Mouse (Mus musculus) liver, adult 2 months (tissue): ENCODE measurements around the gene Aftph. TPM values are rescaled to one million over a fixed set of nuclear protein-coding genes. Genes with fewer than 3 reads are reported as not detected.
A peak's percentile ranks its signal among the peaks of the same experiment; 100 is the strongest.

Source experiments
- DNase-seq: peaks from one replicate; pipeline ENCODE4 v3.0.0-alpha.2; 2011; ENCODE audit warnings: low read depth, low spot score; ENCODE audit errors: extremely low read depth
- H3K27ac ChIP-seq: fragments of 200-500 bp; replicated peaks from 2 replicates; pipeline ENCODE4 v1.5.1; 2012; ENCODE audit warnings: low read depth, mild to moderate bottlenecking, control low read depth, inconsistent platforms, low read length; ENCODE audit not compliant: insufficient read depth
- H3K27me3 ChIP-seq: fragments of 200-500 bp; 2 replicates; pipeline ENCODE4 v1.6.1; 2012; ENCODE audit warnings: mild to moderate bottlenecking, moderate library complexity, low read length, inconsistent platforms; ENCODE audit not compliant: control insufficient read depth, insufficient read depth
- H3K36me3 ChIP-seq: fragments of 200-500 bp; 2 replicates; pipeline ENCODE4 v1.6.1; 2012; ENCODE audit warnings: low read length, inconsistent platforms; ENCODE audit not compliant: control insufficient read depth, insufficient read depth
- H3K4me1 ChIP-seq: fragments of 200-500 bp; 2 replicates; pipeline ENCODE4 v1.6.1; 2011; ENCODE audit warnings: low read length; ENCODE audit not compliant: control insufficient read depth, insufficient read depth
- H3K4me3 ChIP-seq: fragments of 200-500 bp; 2 replicates; pipeline ENCODE4 v1.5.1; 2011; ENCODE audit warnings: low read depth, mild to moderate bottlenecking, control low read depth, low read length, moderate library complexity; ENCODE audit not compliant: insufficient read depth
- H3K79me2 ChIP-seq: fragments of 200-500 bp; 2 replicates; pipeline ENCODE4 v1.6.1; 2012; ENCODE audit warnings: inconsistent platforms, mild to moderate bottlenecking, low read length, moderate library complexity; ENCODE audit not compliant: control insufficient read depth, insufficient read depth
- H3K9ac ChIP-seq: fragments of 200-500 bp; 2 replicates; pipeline ENCODE4 v1.6.1; 2012; ENCODE audit warnings: low read depth, mild to moderate bottlenecking, control low read depth, inconsistent platforms, low read length
- CTCF ChIP-seq: fragments of 200-500 bp; IDR thresholded peaks from 2 replicates; pipeline ENCODE4 v1.5.1; 2011; ENCODE audit warnings: low read depth, low read length, control low read depth
- POLR2A ChIP-seq: fragments of 200-500 bp; IDR thresholded peaks from 2 replicates; pipeline ENCODE4 v1.6.1; 2011; ENCODE audit warnings: low read length, control low read depth; ENCODE audit not compliant: insufficient read depth; ENCODE audit errors: extremely low read depth
- WGBS: fragments of 180-500 bp; shearing (Covaris S2); methylation state at CpG from one replicate; pipeline ENCODE4 v1.1.7; 2018; 5-methylcytosine and 5-hydroxymethylcytosine counted together
- polyA plus RNA-seq: library from polyadenylated mRNA; depleted of rRNA; stranded (reverse); fragments of >200 nt; gene quantifications from 2 replicates; pipeline ENCODE4 v1.2.3, GENCODE M21; 2012; rRNA removed
- total RNA-seq: library from RNA; depleted of rRNA; stranded (reverse); fragments of >200 nt; gene quantifications from 2 replicates; pipeline ENCODE4 v1.2.3, GENCODE M21; 2014; rRNA removed

The Aftph gene
- total and polyA plus RNA-seq, 2 experiments: 24.6 to 33.5 TPM

DNA sequence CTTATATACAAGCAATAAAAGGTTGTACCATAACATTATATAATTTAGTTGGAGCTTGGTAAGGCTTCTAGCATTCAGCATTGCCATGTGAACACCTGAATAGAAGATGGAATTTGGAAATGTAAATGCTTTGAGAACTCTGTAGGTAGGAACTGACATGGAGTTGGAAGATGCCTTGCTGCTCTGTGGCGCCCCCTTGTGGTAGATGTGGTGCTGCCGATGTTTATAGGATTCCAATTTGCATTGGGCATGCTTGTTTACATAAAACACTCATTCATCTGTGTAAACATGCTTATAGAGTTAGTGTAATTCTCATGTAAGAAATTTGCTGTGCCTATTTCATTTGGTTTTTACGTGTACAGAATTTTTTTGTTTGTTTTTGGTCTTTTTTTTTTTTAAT, 102.5 kb downstream of the Aftph start:
- Histone ChIP-seq H3K27me3 (no peaks in the 10 kb centered on the region), H3K4me1 (peaks cover 21% of the 10 kb centered on the region), H3K79me2 (peaks cover 42% of the 10 kb centered on the region), H3K27ac (no peak overlapping the region), H3K36me3 (no peaks in the 10 kb centered on the region), H3K9ac (no peak overlapping the region), H3K4me3 (no peak overlapping the region)
- 19% methylated on average over 3 of the region's 3 CpGs for WGBS
- TF ChIP-seq CTCF: peak; percentile 82
- no peak for TF ChIP-seq POLR2A
- peak; percentile 37 for DNase-seq

DNA sequence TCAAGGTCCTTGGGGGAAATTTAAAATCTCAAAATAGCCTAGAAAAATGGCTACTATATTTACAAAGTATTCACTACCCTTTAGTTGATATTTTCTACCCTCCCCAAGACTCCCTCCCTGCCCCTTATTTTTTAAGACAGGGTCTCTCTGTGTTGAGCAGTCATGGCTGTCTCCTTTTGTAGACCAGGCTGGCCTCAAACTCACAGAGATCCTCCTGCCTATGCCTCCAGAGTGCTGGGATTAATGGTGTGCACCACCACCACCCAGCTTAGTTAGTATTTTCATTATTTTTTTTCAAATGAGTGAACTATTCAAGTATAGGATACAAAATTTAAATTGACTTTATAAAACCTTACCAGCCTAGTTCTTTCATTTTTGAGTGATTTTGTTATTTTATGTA, 104.3 kb downstream of the Aftph start:
- Histone ChIP-seq H3K27me3 (no peaks in the 10 kb centered on the region), H3K4me1 (peaks cover 20% of the 10 kb centered on the region), H3K9ac (no peak overlapping the region), H3K36me3 (no peaks in the 10 kb centered on the region), H3K4me3 (no peak overlapping the region), H3K79me2 (peaks cover 36% of the 10 kb centered on the region), H3K27ac (no peak overlapping the region)
- DNase-seq: no peak
- TF ChIP-seq POLR2A (no peak), CTCF (no peak)

DNA sequence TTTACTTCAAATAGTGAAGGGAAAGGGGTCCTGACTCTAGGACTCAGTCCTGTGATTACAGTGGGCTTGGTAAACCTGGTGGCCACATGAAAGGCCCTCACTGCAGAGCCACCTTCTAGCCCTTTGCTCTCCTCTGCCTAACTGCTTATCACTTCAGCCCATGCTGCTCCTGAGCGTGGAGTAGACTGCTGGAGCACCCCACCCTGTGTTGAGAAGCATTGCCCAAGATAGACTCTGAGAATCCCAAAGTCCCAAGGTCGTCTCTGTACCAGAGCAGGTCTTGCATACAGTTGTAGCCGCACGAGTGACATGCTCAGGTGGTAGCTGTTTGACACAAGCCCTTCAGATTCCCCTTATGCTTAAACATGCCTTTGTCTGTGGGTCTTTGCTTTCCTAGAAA, 105.3 kb downstream of the Aftph start:
- Histone ChIP-seq H3K79me2 (peaks cover 29% of the 10 kb centered on the region), H3K4me1 (peaks cover 20% of the 10 kb centered on the region), H3K27ac (peak overlapping the region; percentile 14; the same call in 1 of the 2 replicates), H3K4me3 (no peak overlapping the region), H3K27me3 (no peaks in the 10 kb centered on the region), H3K36me3 (no peaks in the 10 kb centered on the region), H3K9ac (no peak overlapping the region)
- DNase-seq: peak; percentile 75
- 25% methylated on average over 4 of the region's 4 CpGs for WGBS
- TF ChIP-seq POLR2A (no peak), CTCF (no peak)

DNA sequence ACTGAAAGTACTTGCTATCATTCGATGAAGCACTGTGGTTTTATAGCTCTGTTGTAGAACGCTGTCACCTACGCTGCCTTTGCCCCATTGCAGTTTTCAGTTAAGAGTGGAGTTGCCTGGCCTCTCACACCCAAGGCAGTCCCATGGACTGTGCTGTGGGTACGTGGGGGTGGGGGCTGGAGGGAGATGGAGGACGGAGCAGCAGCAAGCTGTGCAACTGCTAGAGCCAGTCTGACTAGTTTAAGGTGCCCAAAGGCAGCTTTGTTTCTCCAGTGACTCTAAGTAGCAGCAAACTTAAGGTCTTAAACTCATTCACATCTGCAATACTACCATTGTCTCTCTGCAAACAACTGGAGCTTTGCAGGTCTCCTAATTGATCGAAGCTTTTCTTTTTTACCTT, 105.7 kb downstream of the Aftph start:
- Histone ChIP-seq H3K36me3 (no peaks in the 10 kb centered on the region), H3K27ac (no peak overlapping the region), H3K4me1 (peaks cover 18% of the 10 kb centered on the region), H3K79me2 (peaks cover 25% of the 10 kb centered on the region), H3K9ac (no peak overlapping the region), H3K27me3 (no peaks in the 10 kb centered on the region), H3K4me3 (no peak overlapping the region)
- no peak for DNase-seq
- 35% methylated on average over 6 of the region's 6 CpGs for WGBS
- TF ChIP-seq POLR2A: no peak
- TF ChIP-seq CTCF: no peak

Other genes starting within 250 kb of the Aftph start
- gene Sertad2, start 198.3 kb downstream of the Aftph start, total RNA-seq: 8.0 and 10.0 TPM in 2 replicates
- 9.3 and 10.6 TPM in 2 replicates for gene Sertad2, start 198.3 kb downstream of the Aftph start, polyA plus RNA-seq
- gene Lgalsl, start 89.5 kb upstream of the Aftph start, total RNA-seq: 4.9 and 6.6 TPM in 2 replicates
- gene Lgalsl, start 89.5 kb upstream of the Aftph start, polyA plus RNA-seq: 4.5 and 6.6 TPM in 2 replicates